Mouse (Mus musculus): Measurements from ENCODE around the gene Ykt6.

DNA sequence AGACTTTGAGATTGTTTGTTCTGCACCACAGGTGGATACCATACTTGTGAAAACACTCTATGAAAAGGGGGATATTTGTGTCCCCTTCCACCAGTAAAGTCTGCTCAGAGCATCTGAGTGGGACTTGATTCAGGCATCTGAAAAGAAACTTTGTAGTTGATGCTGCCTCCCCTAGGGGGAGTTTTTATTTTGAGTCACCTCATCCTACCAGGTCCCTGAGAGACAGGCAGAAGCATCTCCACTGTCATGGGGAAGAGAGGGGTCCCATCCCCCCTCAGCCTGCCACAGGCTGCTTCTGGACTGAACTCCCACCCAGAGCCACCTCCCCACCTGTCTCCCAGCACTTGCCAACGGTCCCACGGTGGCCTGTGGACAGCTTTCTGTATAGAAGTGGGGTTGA lies 57.9 kb downstream of the Ykt6 start:
- TF ChIP-seq EP300 (IDR thresholded peaks at IDR 0.05), result no peak
- peak; percentile 45 for TF ChIP-seq CTCF (IDR thresholded peaks at IDR 0.05)
